Mouse (Mus musculus): ENCODE measurements at regions not wholly inside any gene's neighbourhood (a gene's known extent, or its start where the extent isn't known, plus 50 kb on each side); places are given as distances from the start of the nearest gene placed in this dataset.
A peak's percentile ranks its signal among the peaks of the same experiment; 100 is the strongest.

GRCm38 (mm10) chrX:9738904-9739303, 76.1 kb upstream of the Dynlt3 start:
- DNase-seq, result no peak

- no peak for DNase-seq
Measured at GRCm38 (mm10) chrX:9742518-9742917, 79.7 kb upstream of the Dynlt3 start.

DNA sequence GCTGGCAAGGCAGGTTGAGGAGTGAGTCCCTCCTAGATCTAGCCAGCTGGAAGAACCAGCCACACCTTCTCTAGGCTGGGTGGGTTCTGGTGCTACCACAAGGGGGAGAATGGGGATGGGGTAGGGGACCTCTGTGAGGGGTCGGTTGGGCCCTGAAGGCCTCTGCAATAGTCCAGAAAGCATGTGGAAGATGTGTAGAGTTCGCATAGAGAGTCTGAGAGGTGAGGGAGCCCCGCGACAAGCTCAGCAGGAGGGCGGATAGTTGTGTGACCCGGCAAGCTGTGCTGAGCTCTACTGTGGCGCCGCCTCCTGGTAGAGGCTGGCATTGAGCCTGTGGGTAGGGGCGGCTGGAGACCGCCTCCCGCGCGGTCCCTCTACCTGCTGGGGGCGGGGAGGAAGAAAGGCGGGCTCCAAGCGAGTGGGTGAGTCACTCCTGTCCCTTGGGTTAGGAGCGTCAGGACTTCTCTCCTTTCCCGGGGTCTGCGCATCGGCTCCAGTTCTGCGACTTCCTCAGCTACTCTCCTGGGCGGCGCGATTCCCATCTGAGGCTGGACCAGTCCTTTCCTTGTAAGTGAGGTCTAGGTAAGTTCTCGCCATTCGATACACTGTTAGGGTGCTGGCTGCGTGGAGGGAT, 84.6 kb upstream of the Dynlt3 start:
- peak; percentile 63 to 65 for DNase-seq

DNA sequence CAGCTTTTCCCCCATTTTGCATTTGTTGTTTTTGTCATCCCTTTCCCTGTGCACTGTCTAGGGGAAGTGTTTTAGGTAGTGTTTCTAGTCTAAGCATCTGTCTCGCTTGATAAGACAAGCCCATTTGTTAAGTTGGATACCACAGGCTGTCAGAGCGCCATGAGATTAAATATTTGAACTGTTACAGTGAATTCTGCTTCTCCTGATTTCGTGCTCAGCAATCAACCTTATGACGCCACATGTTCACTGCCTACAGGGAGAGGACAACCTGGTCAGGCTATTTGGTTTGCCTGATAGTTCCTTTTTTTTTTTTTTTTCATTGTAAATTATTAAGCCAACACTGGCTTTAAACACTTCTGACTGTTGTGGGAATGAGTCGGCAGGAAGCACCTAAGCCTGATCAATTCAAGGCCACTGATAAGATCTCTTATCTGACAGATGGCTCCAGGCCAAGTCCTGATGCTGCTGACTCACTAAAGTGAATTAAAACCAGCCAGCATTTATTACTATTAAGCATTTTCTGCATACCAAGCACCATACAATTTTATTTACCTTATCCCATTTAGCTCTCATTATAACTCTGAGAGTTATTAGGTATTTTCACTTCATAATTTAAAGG, 90.3 kb upstream of the Dynlt3 start:
- DNase-seq, result no peak

DNA sequence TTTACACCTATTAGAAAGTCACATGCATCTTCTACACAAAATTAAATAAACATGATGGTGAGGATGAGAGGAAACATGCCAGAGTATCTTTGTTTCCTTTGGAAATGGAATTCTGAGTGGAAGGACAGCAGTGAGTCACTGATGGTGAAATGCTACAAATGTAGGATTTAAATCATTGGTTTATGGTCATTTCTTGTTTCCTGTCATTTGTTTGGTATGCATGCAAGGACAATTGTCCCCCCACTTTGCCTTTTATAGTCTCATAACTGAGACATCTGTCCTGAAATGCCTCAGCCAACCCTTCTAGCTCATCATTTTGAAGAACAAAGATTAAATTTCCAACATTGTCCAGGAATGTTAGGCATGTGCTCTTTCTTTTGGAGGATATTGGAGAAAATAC, 77.2 kb upstream of the Hypm start:
- no peak for DNase-seq

- no peak for DNase-seq
Measured at GRCm38 (mm10) chrX:9777498-9777897, 69.2 kb upstream of the Hypm start.

DNA sequence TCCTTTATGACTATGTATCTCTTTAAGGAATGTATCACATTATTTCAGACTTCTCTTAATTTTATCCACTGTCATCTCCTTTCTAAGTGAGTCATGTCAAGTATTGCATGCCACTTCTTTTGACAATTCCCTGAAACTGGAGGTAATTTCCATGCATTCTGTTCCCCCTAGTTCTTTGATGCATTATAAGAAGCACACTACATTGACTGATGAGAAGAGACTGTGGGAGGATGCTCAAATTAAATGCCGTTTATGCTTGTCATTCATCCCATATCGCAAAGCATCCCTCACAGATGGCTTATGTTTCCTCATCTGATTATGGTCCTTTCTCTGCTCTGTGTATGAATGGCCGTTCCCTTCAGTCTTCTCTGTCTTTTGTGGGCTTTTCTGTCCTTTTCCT, 57.2 kb upstream of the Hypm start:
- no peak for DNase-seq

Data from B cell, adult 2 months (primary cell).